In genomic region chr6:94150876-94151275, GRCm38 (mm10) we compare ENCODE assay signal across 11 mouse cellular contexts.
"Had no signal": no experiment of that assay in that cellular context is flagged by ENCODE, and none has a peak within 500 bp of the region (broad histone marks: within the 10 kb centered on the region; RNA-seq: fewer than 3 reads in every experiment).

No protein-coding gene starts in this region.

- H3K4me2 ChIP-seq: limb, embryonic 13.5 days; midbrain, embryonic 11.5 days; midbrain, embryonic 15.5 days; neural tube, embryonic 12.5 days had no signal

- DNase-seq: kidney, postnatal 14 days; left cerebral cortex, postnatal 4 days; lung, adult 18-20 months; lung, postnatal 4 days; thymus, postnatal 4 days had no signal

- H3K36me3 ChIP-seq: limb, embryonic 13.5 days; midbrain, embryonic 15.5 days; neural tube, embryonic 12.5 days had no signal

- H3K27me3 ChIP-seq: midbrain, embryonic 15.5 days; neural tube, embryonic 12.5 days had no signal

- H3K4me3 ChIP-seq: limb, embryonic 13.5 days; midbrain, embryonic 15.5 days; neural tube, embryonic 12.5 days had no signal

- H3K9ac ChIP-seq: limb, embryonic 13.5 days; liver, embryonic 14.5 days; midbrain, embryonic 15.5 days; neural tube, embryonic 12.5 days had no signal

- H3K27ac ChIP-seq: limb, embryonic 13.5 days; liver, embryonic 14.5 days; midbrain, embryonic 15.5 days; neural tube, embryonic 12.5 days; stomach, postnatal 0 days had no signal

- H3K9me3 ChIP-seq: limb, embryonic 13.5 days; midbrain, embryonic 15.5 days; neural tube, embryonic 12.5 days had no signal

- ATAC-seq: midbrain, embryonic 15.5 days had no signal
